Mouse (Mus musculus) cerebellum, adult 11-12 months (tissue): ENCODE results near the gene Insig1.

Experiments used
- DNase-seq: peaks from one replicate; pipeline ENCODE4 v3.0.0; 2022

The Insig1 gene

GRCm38 (mm10) chr5:28122491-28123454 is 51.6 kb downstream of the Insig1 start:
- DNase-seq: peak; percentile 89

GRCm38 (mm10) chr5:28123455-28123825 is 52.3 kb downstream of the Insig1 start:
- DNase-seq: peak; percentile 44

DNA sequence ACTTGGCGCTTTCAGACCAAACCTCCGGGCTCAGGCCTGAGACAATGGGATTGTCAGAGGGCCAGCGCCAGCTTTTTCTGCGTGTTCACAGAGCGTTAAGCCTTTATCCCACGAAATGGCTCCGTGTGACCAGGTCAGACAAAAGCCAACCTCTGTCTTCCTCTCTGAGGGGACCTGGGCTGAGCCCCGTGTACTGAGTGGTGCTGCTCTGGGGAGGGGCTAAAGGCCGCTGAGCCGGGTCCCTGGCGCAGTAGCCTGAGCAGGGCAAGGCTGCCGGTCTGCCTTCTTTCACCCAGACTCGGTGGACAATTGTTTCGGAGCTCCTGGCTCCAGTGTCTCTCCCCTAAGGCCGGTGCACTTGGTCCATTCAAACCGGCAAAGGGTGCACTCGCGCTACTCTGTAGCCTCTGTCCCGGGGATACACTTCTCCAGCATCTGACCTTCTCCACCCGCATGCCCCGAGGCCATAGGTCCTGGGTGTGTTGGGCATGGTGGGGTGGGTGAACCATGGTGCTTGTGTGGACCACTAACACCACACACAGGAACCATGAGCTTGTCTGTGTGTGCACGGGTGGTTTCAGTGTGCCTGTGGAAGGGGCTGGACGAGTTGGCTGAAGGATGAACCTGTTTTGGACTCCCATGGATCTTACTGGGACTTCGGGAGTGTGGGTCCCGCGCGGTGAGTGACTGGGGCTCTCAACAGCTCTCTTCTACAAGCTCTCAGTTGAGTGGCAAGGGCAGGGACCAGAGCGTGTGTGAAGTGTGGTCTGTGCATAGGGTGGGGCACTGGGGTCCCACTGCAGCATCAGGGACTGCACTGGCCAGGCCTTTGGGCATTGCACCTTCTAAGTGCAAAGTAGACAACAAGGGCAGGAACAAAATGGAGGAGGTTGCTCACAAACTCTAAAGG is 53.4 kb downstream of the Insig1 start:
- peak; percentile 39 for DNase-seq
